Mouse (Mus musculus) cerebellum, adult 2 months (tissue): ENCODE results near the gene Isoc2a.

Source experiments
- CTCF ChIP-seq: fragments of 200-500 bp; IDR thresholded peaks from 2 replicates; pipeline ENCODE4 v1.5.1; 2011; ENCODE audit warnings: low read depth, mild to moderate bottlenecking, control low read depth, low read length, moderate library complexity, borderline replicate concordance; ENCODE audit not compliant: insufficient read depth
- POLR2A ChIP-seq: fragments of 200-500 bp; IDR thresholded peaks from 2 replicates; pipeline ENCODE4 v1.6.1; 2011; ENCODE audit warnings: low read length, control low read depth, borderline replicate concordance; ENCODE audit not compliant: insufficient read depth

GRCm38 (mm10) chr7:4850621-4851314 lies 26.2 kb upstream of the Isoc2a start:
- TF ChIP-seq CTCF (no peak), POLR2A (no peak)
